Mouse (Mus musculus): ENCODE results near the gene Sept14. TPM values are rescaled to one million over a fixed set of nuclear protein-coding genes. Genes with fewer than 3 reads are reported as not detected.

The Sept14 gene
- polyA plus RNA-seq, 1 experiment from 2014 or later, result not detected

GRCm38 (mm10) chr5:129657931-129658330 is 50.4 kb downstream of the Sept14 start:
- no peak overlapping the region for H3K4me2 ChIP-seq (ENCODE audit: low read length)
- H3K27me3 ChIP-seq (ENCODE audit: control insufficient read depth, insufficient read depth, low read depth, low read length), result no peaks in the 10 kb centered on the region
- no peak overlapping the region for H3K4me3 ChIP-seq (ENCODE audit: low read depth, low read length)
- 94% methylated on average over 15 of the region's 15 CpGs for whole genome bisulfite sequencing
- no peaks in the 10 kb centered on the region for H3K4me1 ChIP-seq (ENCODE audit: control insufficient read depth, insufficient read depth, low read length)
- H3K27ac ChIP-seq (ENCODE audit: low read length), result no peak overlapping the region
- no peak for ATAC-seq
- H3K9ac ChIP-seq (ENCODE audit: low read depth, low read length), result no peak overlapping the region
- H3K36me3 ChIP-seq (ENCODE audit: control insufficient read depth, insufficient read depth, low read length), result peaks cover 29% of the 10 kb centered on the region
- no peaks in the 10 kb centered on the region for H3K9me3 ChIP-seq (replicated peaks; ENCODE audit: control insufficient read depth, low read length, poor library complexity, severe bottlenecking)

- Histone ChIP-seq H3K36me3 (ENCODE audit: control insufficient read depth, insufficient read depth, low read length) (peaks cover 29% of the 10 kb centered on the region), H3K9ac (ENCODE audit: low read depth, low read length) (no peak overlapping the region), H3K4me3 (ENCODE audit: low read depth, low read length) (no peak overlapping the region), H3K27ac (ENCODE audit: low read length) (no peak overlapping the region), H3K27me3 (ENCODE audit: control insufficient read depth, insufficient read depth, low read depth, low read length) (no peaks in the 10 kb centered on the region), H3K4me1 (ENCODE audit: control insufficient read depth, insufficient read depth, low read length) (no peaks in the 10 kb centered on the region), H3K4me2 (ENCODE audit: low read length) (no peak overlapping the region), H3K9me3 (replicated peaks; ENCODE audit: control insufficient read depth, low read length, poor library complexity, severe bottlenecking) (no peaks in the 10 kb centered on the region)
- no peak for ATAC-seq
- WGBS, result 97% methylated on average over 10 of the region's 10 CpGs
Measured at GRCm38 (mm10) chr5:129657016-129657415, 51.3 kb downstream of the Sept14 start.

- H3K4me2 ChIP-seq (ENCODE audit: low read length), result no peak overlapping the region
- no peak for ATAC-seq
- no peaks in the 10 kb centered on the region for H3K4me1 ChIP-seq (ENCODE audit: control insufficient read depth, insufficient read depth, low read length)
- H3K9me3 ChIP-seq (replicated peaks; ENCODE audit: control insufficient read depth, low read length, poor library complexity, severe bottlenecking), result no peaks in the 10 kb centered on the region
- 0 out of 2 replicates have a peak, but pooled peaks cover 2% of the 10 kb centered on the region for H3K36me3 ChIP-seq (ENCODE audit: control insufficient read depth, insufficient read depth, low read length)
- WGBS, result 92% methylated on average over 5 of the region's 5 CpGs
- no peak overlapping the region for H3K4me3 ChIP-seq (ENCODE audit: low read depth, low read length)
- no peaks in the 10 kb centered on the region for H3K27me3 ChIP-seq (ENCODE audit: control insufficient read depth, insufficient read depth, low read depth, low read length)
- no peak overlapping the region for H3K27ac ChIP-seq (ENCODE audit: low read length)
- H3K9ac ChIP-seq (ENCODE audit: low read depth, low read length), result no peak overlapping the region
Measured at GRCm38 (mm10) chr5:129650858-129651257, 57.5 kb downstream of the Sept14 start.

Other genes starting within 250 kb of the Sept14 start
- gene Sfswap, start 207.3 kb downstream of the Sept14 start, polyA plus RNA-seq (2015; fragmentation: Nextera tagmentation; extraction: Ambion mirVana), result 49.6 and 53.6 TPM in 2 replicates
- 11.1 and 11.7 TPM in 2 replicates for gene Mmp17, start 124.3 kb downstream of the Sept14 start, polyA plus RNA-seq (2015; fragmentation: Nextera tagmentation; extraction: Ambion mirVana)
- 8.1 and 9.3 TPM in 2 replicates for gene Zfp11, start 38.4 kb downstream of the Sept14 start, polyA plus RNA-seq (2015; fragmentation: Nextera tagmentation; extraction: Ambion mirVana)
- 167 and 170 TPM in 2 replicates for gene Mrps17, start 7.0 kb upstream of the Sept14 start, polyA plus RNA-seq (2015; fragmentation: Nextera tagmentation; extraction: Ambion mirVana)
- 87.7 and 90.4 TPM in 2 replicates for gene Nipsnap2, start 16.6 kb upstream of the Sept14 start, polyA plus RNA-seq (2015; fragmentation: Nextera tagmentation; extraction: Ambion mirVana)
- gene Psph, start 78.9 kb upstream of the Sept14 start, polyA plus RNA-seq (2015; fragmentation: Nextera tagmentation; extraction: Ambion mirVana), result 31.1 TPM in 2 replicates
- gene Sumf2, start 138.5 kb upstream of the Sept14 start, polyA plus RNA-seq (2015; fragmentation: Nextera tagmentation; extraction: Ambion mirVana), result 31.1 and 33.6 TPM in 2 replicates
- gene Chchd2, start 179.0 kb upstream of the Sept14 start, polyA plus RNA-seq (2015; fragmentation: Nextera tagmentation; extraction: Ambion mirVana), result 602 and 639 TPM in 2 replicates
- 20.1 and 22.5 TPM in 2 replicates for gene Zbed5, start 187.2 kb upstream of the Sept14 start, polyA plus RNA-seq (2015; fragmentation: Nextera tagmentation; extraction: Ambion mirVana)
- gene Phkg1, start 190.0 kb upstream of the Sept14 start, polyA plus RNA-seq (2015; fragmentation: Nextera tagmentation; extraction: Ambion mirVana), result 0.85 and 0.95 TPM in 2 replicates
- 4.2 and 6.4 TPM in 2 replicates for gene Nupr1l, start 200.0 kb upstream of the Sept14 start, polyA plus RNA-seq (2015; fragmentation: Nextera tagmentation; extraction: Ambion mirVana)
- 29.1 and 30.6 TPM in 2 replicates for gene Vkorc1l1, start 233.5 kb upstream of the Sept14 start, polyA plus RNA-seq (2015; fragmentation: Nextera tagmentation; extraction: Ambion mirVana)

All from midbrain, embryonic 16.5 days (tissue).